In genomic region chr4:119962066-119962465, GRCm38 (mm10) we compare ENCODE assay signal across 19 mouse cellular contexts.
DNase-seq lines count a peak whose midpoint lies in the region; ATAC-seq and TF ChIP-seq lines count a peak whose summit lies in the region.
"Had no signal": no experiment of that assay in that cellular context is flagged by ENCODE, and none has a peak within 500 bp of the region (broad histone marks: within the 10 kb centered on the region; RNA-seq: fewer than 3 reads in every experiment).

No protein-coding gene starts in this region.

- peak; percentile 22 for DNase-seq in kidney, postnatal 10 days
- DNase-seq in kidney, adult 9 months = no peak
- no peak for DNase-seq in lung, postnatal 0 days (ENCODE audit: low spot score)
- DNase-seq in lung, postnatal 14 days = no peak
- DNase-seq in CH12.LX (ENCODE audit: extremely low read depth) = no peak
- DNase-seq in adrenal gland, postnatal 25 days = no peak
- DNase-seq: adrenal gland, adult 8-10 months; cerebellum, adult 11-12 months; cerebellum, postnatal 36 days; kidney, postnatal 14 days; layer of hippocampus, adult 9-11 months; right cerebral cortex, postnatal 14 days had no signal

- ATAC-seq in lung, postnatal 0 days = no peak
- ATAC-seq: forebrain, embryonic 14.5 days had no signal

- in situ Hi-C loops in CH12.LX (cut with MboI; ENCODE audit: low pct_ligation_motif_present, low pct_unique_long_range_greater_than_20kb, low sequenced_read_pairs) = no loop called here

- peak; percentile 43 for TF ChIP-seq CTCF in lung, postnatal 0 days (IDR thresholded peaks at IDR 0.05)
- TF ChIP-seq CTCF in CH12.LX (conservative IDR thresholded peaks at IDR 0.05 in 1 of 2, IDR thresholded peaks at IDR 0.05 in 1 of 2; ENCODE audit: low read depth in 2 of 2, low read length in 2 of 2) = peak in 1 of 2 experiments; percentile 79; a peak in 3 of 4 replicates
- TF ChIP-seq CTCF in bone marrow, adult 2 months (IDR thresholded peaks at IDR 0.05; ENCODE audit: control insufficient read depth, insufficient read depth, low read length) = peak; percentile 40; the same call in 1 of the 2 replicates

- TF ChIP-seq EP300 in lung, postnatal 0 days (IDR thresholded peaks at IDR 0.05) = no peak
- TF ChIP-seq EP300 in CH12.LX (IDR thresholded peaks at IDR 0.05; ENCODE audit: low read length) = no peak

- H3K27ac ChIP-seq in lung, postnatal 0 days (ENCODE audit: low read length) = no peak overlapping the region
- peak overlapping the region; percentile 93; the same call in 1 of the 2 replicates for H3K27ac ChIP-seq in CH12.LX (ENCODE audit: insufficient read depth, low read depth)
- no peak overlapping the region for H3K27ac ChIP-seq in bone marrow, adult 2 months (ENCODE audit: control insufficient read depth, insufficient read depth, low read depth, low read length, poor library complexity)
- H3K27ac ChIP-seq: heart, embryonic 15.5 days; limb, embryonic 13.5 days; midbrain, embryonic 10.5 days; neural tube, embryonic 13.5 days had no signal

- dilution Hi-C loops in CH12.LX (cut with MboI; ENCODE audit: extremely low pct_ligation_motif_present, extremely low pct_unique_long_range_greater_than_20kb, low sequenced_read_pairs) = no loop called here

- H3K4me2 ChIP-seq in lung, postnatal 0 days (replicated peaks; ENCODE audit: low read depth, low read length) = no peak overlapping the region
- no peak overlapping the region for H3K4me2 ChIP-seq in CH12.LX (ENCODE audit: insufficient read depth, low read depth, poor library complexity, severe bottlenecking)
- H3K4me2 ChIP-seq: heart, embryonic 15.5 days; limb, embryonic 13.5 days; neural tube, embryonic 13.5 days had no signal

- H3K4me1 ChIP-seq in lung, postnatal 0 days (ENCODE audit: insufficient read depth, low read depth, low read length) = peaks cover 9% of the 10 kb centered on the region; the same call in 1 of the 2 replicates
- H3K4me1 ChIP-seq in CH12.LX (ENCODE audit: control insufficient read depth in 1 of 2, insufficient read depth in 2 of 2) = peaks cover 80 to 95% of the 10 kb centered on the region in 2 experiments
- peaks cover 10% of the 10 kb centered on the region for H3K4me1 ChIP-seq in bone marrow, adult 2 months (ENCODE audit: control insufficient read depth, insufficient read depth, low read length)

- WGBS in lung, postnatal 0 days = 72% methylated on average over 5 of the region's 5 CpGs
- 53% methylated on average over 5 of the region's 5 CpGs for WGBS in bone marrow, adult 2 months

- TF ChIP-seq RAD21 in CH12.LX (IDR thresholded peaks at IDR 0.05; ENCODE audit: low read depth, low read length) = peak; percentile 87

- H3K27me3 ChIP-seq in lung, postnatal 0 days (replicated peaks; ENCODE audit: insufficient read depth, low read length) = no peaks in the 10 kb centered on the region
- H3K27me3 ChIP-seq in CH12.LX (replicated peaks) = no peaks in the 10 kb centered on the region
- H3K27me3 ChIP-seq: heart, embryonic 15.5 days; limb, embryonic 13.5 days; neural tube, embryonic 13.5 days had no signal

- H3K79me2 ChIP-seq in CH12.LX (replicated peaks; ENCODE audit: control insufficient read depth, extremely low read depth, insufficient read depth, poor library complexity, severe bottlenecking) = no peaks in the 10 kb centered on the region

- no peak overlapping the region for H3K9ac ChIP-seq in lung, postnatal 0 days (replicated peaks; ENCODE audit: low read depth)
- H3K9ac ChIP-seq in CH12.LX (ENCODE audit: insufficient read depth, low read depth) = no peak overlapping the region
- H3K9ac ChIP-seq: heart, embryonic 15.5 days; limb, embryonic 13.5 days; neural tube, embryonic 13.5 days had no signal

- no peaks in the 10 kb centered on the region for H3K9me3 ChIP-seq in lung, postnatal 0 days (ENCODE audit: low read length)
- no peaks in the 10 kb centered on the region for H3K9me3 ChIP-seq in CH12.LX (replicated peaks; ENCODE audit: low read length)
- H3K9me3 ChIP-seq: heart, embryonic 15.5 days; limb, embryonic 13.5 days; midbrain, embryonic 10.5 days; neural tube, embryonic 13.5 days had no signal

- no peak overlapping the region for H3K4me3 ChIP-seq in lung, postnatal 0 days (ENCODE audit: low read depth, low read length)
- no peak overlapping the region for H3K4me3 ChIP-seq in CH12.LX (replicated peaks in 1 of 3; ENCODE audit: low read depth in 2 of 3, low read length in 2 of 3, poor library complexity in 1 of 3)
- no peak overlapping the region for H3K4me3 ChIP-seq in bone marrow, adult 2 months (replicated peaks; ENCODE audit: control insufficient read depth, low read depth, low read length)
- H3K4me3 ChIP-seq: erythroblast, embryonic 14.5 days; heart, embryonic 15.5 days; limb, embryonic 13.5 days; midbrain, embryonic 10.5 days; neural tube, embryonic 13.5 days had no signal

- TF ChIP-seq POLR2A in CH12.LX (IDR thresholded peaks at IDR 0.05; ENCODE audit: low read depth, low read length) = no peak
- TF ChIP-seq POLR2A in bone marrow, adult 2 months (IDR thresholded peaks at IDR 0.05; ENCODE audit: borderline replicate concordance, control insufficient read depth, low read depth, low read length) = no peak

- H3K36me3 ChIP-seq in lung, postnatal 0 days (ENCODE audit: insufficient read depth, low read length) = no peaks in the 10 kb centered on the region
- H3K36me3 ChIP-seq in CH12.LX (replicated peaks in 1 of 2; ENCODE audit: control insufficient read depth in 1 of 2, insufficient read depth in 1 of 2, low read length in 1 of 2) = no peaks in the 10 kb centered on the region
- H3K36me3 ChIP-seq: heart, embryonic 15.5 days; limb, embryonic 13.5 days; midbrain, embryonic 10.5 days; neural tube, embryonic 13.5 days had no signal

TF ChIP-seq in CH12.LX, 34 proteins besides CTCF, POLR2A, EP300 and RAD21:
- TF ChIP-seq SIN3A (IDR thresholded peaks at IDR 0.05; ENCODE audit: low read length) (no peak), CHD2 (IDR thresholded peaks at IDR 0.05; ENCODE audit: low read length) (no peak), ELF1 (IDR thresholded peaks at IDR 0.05; ENCODE audit: low read depth, low read length) (0 out of 2 replicates have a peak, but pooled peaks have one; percentile 35), NELFE (IDR thresholded peaks at IDR 0.05; ENCODE audit: low read depth, low read length) (0 out of 2 replicates have a peak, but pooled peaks have one; percentile 27), ZNF384 (IDR thresholded peaks at IDR 0.05; ENCODE audit: low read depth, low read length) (no peak), MAZ (IDR thresholded peaks at IDR 0.05; ENCODE audit: low read depth, low read length) (no peak), UBTF (IDR thresholded peaks at IDR 0.05; ENCODE audit: low read depth, low read length) (no peak), USF2 (conservative IDR thresholded peaks at IDR 0.05; ENCODE audit: low read depth, low read length) (no peak), NRF1 (IDR thresholded peaks at IDR 0.05; ENCODE audit: low read depth, low read length) (no peak), JUND (conservative IDR thresholded peaks at IDR 0.05; ENCODE audit: low read depth, low read length) (no peak), RCOR1 (conservative IDR thresholded peaks at IDR 0.05; ENCODE audit: low read depth, low read length) (no peak), KAT2A (IDR thresholded peaks at IDR 0.05; ENCODE audit: insufficient replicate concordance, low read length) (no peak), USF1 (IDR thresholded peaks at IDR 0.05; ENCODE audit: low read depth, low read length) (no peak), ZC3H11A (IDR thresholded peaks at IDR 0.05; ENCODE audit: low read depth, low read length) (peak; percentile 81), MYC (IDR thresholded peaks at IDR 0.05; ENCODE audit: low read depth, low read length) (peak; percentile 71), HCFC1 (IDR thresholded peaks at IDR 0.05; ENCODE audit: low read depth, low read length) (no peak), MEF2A (IDR thresholded peaks at IDR 0.05; ENCODE audit: borderline replicate concordance, low read depth, low read length) (peak; percentile 63; the same call in 1 of the 2 replicates), MAX (IDR thresholded peaks at IDR 0.05; ENCODE audit: low read length) (no peak), BHLHE40 (IDR thresholded peaks at IDR 0.05; ENCODE audit: low read depth, low read length) (no peak; the same call in 1 of the 2 replicates), ZKSCAN1 (IDR thresholded peaks at IDR 0.05; ENCODE audit: borderline replicate concordance, low read depth, low read length) (no peak), ZMIZ1 (IDR thresholded peaks at IDR 0.05; ENCODE audit: low read depth, low read length) (no peak), TCF12 (IDR thresholded peaks at IDR 0.05; ENCODE audit: low read depth, low read length) (peak; percentile 26; the same call in 1 of the 2 replicates), SMC3 (IDR thresholded peaks at IDR 0.05; ENCODE audit: low read depth, low read length) (peak; percentile 91), ETS1 (conservative IDR thresholded peaks at IDR 0.05; ENCODE audit: low read depth, low read length) (no peak; the same call in 1 of the 2 replicates), MAFK (IDR thresholded peaks at IDR 0.05; ENCODE audit: insufficient replicate concordance, low read length) (no peak), JUN (IDR thresholded peaks at IDR 0.05; ENCODE audit: insufficient read depth, low read depth, low read length) (no peak), TBP (conservative IDR thresholded peaks at IDR 0.05; ENCODE audit: low read depth, low read length) (no peak), MXI1 (IDR thresholded peaks at IDR 0.05; ENCODE audit: low read depth, low read length) (peak; percentile 45; the same call in 1 of the 2 replicates), CHD1 (IDR thresholded peaks at IDR 0.05; ENCODE audit: low read depth, low read length) (no peak), IRF4 (IDR thresholded peaks at IDR 0.05; ENCODE audit: low read depth, low read length) (peak; percentile 51), PAX5 (IDR thresholded peaks at IDR 0.05; ENCODE audit: low read length) (no peak), E2F4 (IDR thresholded peaks at IDR 0.05; ENCODE audit: insufficient replicate concordance, low read depth, low read length) (no peak), POLR2AphosphoS2 (IDR thresholded peaks at IDR 0.05; ENCODE audit: low read depth, low read length) (no peak), GABPA (IDR thresholded peaks at IDR 0.05; ENCODE audit: insufficient replicate concordance, low read depth, low read length) (no peak)
TF ChIP-seq in CH12.LX: peak in this region for 9.
